Mouse (Mus musculus): Measurements from ENCODE around the gene Tnfsf9. TPM values are rescaled to one million over a fixed set of nuclear protein-coding genes. Genes with fewer than 3 reads are reported as not detected.

Tnfsf9 gene
- polyA plus RNA-seq, 1 experiment, result 7.0 TPM

- H3K36me3 ChIP-seq (ENCODE audit: control insufficient read depth, insufficient read depth), result no peaks in the 10 kb centered on the region
- H3K79me2 ChIP-seq (ENCODE audit: control insufficient read depth, insufficient read depth), result no peaks in the 10 kb centered on the region
- H3K4me2 ChIP-seq (ENCODE audit: low read depth), result no peak within 1 kb of the TSS
- peaks cover 29% of the 10 kb centered on the region for H3K27me3 ChIP-seq (ENCODE audit: control insufficient read depth, insufficient read depth, insufficient read length)
- no peak within 1 kb of the TSS for H3ac ChIP-seq (ENCODE audit: control insufficient read depth, insufficient read length)
- no peak within 1 kb of the TSS for H3K4me3 ChIP-seq
- TF ChIP-seq TCF3 (IDR thresholded peaks at IDR 0.05; ENCODE audit: insufficient read length, low read depth), result no peak
- no peak for TF ChIP-seq USF1 (IDR thresholded peaks at IDR 0.05; ENCODE audit: low read depth)
- TF ChIP-seq MAX (IDR thresholded peaks at IDR 0.05; ENCODE audit: low read depth), result no peak
- no peak for TF ChIP-seq TCF12 (IDR thresholded peaks at IDR 0.05; ENCODE audit: insufficient read depth, poor library complexity, severe bottlenecking)
- TF ChIP-seq E2F4 (IDR thresholded peaks at IDR 0.05; ENCODE audit: insufficient read depth), result no peak
- TF ChIP-seq CEBPB (IDR thresholded peaks at IDR 0.05; ENCODE audit: insufficient read depth, poor library complexity, severe bottlenecking), result no peak
- no peak for TF ChIP-seq POLR2AphosphoS2 (IDR thresholded peaks at IDR 0.05; ENCODE audit: insufficient read length, low read depth)
- TF ChIP-seq POLR2A (IDR thresholded peaks at IDR 0.05; ENCODE audit: insufficient read length, low read depth), result no peak
- no peak for TF ChIP-seq REST (IDR thresholded peaks at IDR 0.05; ENCODE audit: insufficient read depth, insufficient read length)
- TF ChIP-seq SRF (IDR thresholded peaks at IDR 0.05; ENCODE audit: control insufficient read depth, insufficient read length, low read depth), result no peak
- no peak for TF ChIP-seq MYOD1 (IDR thresholded peaks at IDR 0.05; ENCODE audit: control insufficient read depth in 1 of 3, insufficient read length in 2 of 3, low read depth in 2 of 3)
Measured at GRCm38 (mm10) chr17:57148994-57149803, 44.1 kb downstream of the Tnfsf9 start, which contains the start of gene Cd70. Cd70 (minus strand) TSS chr17:57149777.

DNA sequence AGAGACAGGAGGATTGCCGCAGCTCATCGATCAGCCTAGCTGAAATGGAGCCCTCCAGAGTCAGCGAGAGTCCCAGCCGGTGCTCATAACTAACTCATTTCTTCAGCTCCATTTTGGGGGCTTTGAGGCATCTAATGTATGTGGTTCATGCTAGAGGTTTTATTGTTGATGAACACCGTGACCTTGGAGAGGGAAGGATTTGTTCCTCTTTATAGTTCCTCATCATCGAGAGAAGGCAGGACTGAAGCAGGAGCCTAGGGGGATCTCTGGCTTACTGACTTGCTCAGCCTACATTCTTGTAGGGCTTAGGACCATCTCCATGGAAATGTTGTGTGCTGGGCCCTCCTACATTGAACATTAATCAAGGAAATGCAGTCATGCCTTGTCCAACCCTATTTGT, 47.9 kb downstream of the Tnfsf9 start:
- Histone ChIP-seq H3K27me3 (ENCODE audit: control insufficient read depth, insufficient read depth, insufficient read length) (peaks cover 27% of the 10 kb centered on the region), H3K79me2 (ENCODE audit: control insufficient read depth, insufficient read depth) (no peaks in the 10 kb centered on the region), H3ac (ENCODE audit: control insufficient read depth, insufficient read length) (no peak overlapping the region), H3K4me2 (ENCODE audit: low read depth) (no peak overlapping the region), H3K4me3 (no peak overlapping the region), H3K36me3 (ENCODE audit: control insufficient read depth, insufficient read depth) (no peaks in the 10 kb centered on the region)
- TF ChIP-seq POLR2A (IDR thresholded peaks at IDR 0.05; ENCODE audit: insufficient read length, low read depth) (no peak), USF1 (IDR thresholded peaks at IDR 0.05; ENCODE audit: low read depth) (no peak), REST (IDR thresholded peaks at IDR 0.05; ENCODE audit: insufficient read depth, insufficient read length) (no peak), POLR2AphosphoS2 (IDR thresholded peaks at IDR 0.05; ENCODE audit: insufficient read length, low read depth) (no peak), MAX (IDR thresholded peaks at IDR 0.05; ENCODE audit: low read depth) (no peak), MYOD1 (IDR thresholded peaks at IDR 0.05; ENCODE audit: control insufficient read depth in 1 of 3, insufficient read length in 2 of 3, low read depth in 2 of 3) (no peak), CEBPB (IDR thresholded peaks at IDR 0.05; ENCODE audit: insufficient read depth, poor library complexity, severe bottlenecking) (no peak), SRF (IDR thresholded peaks at IDR 0.05; ENCODE audit: control insufficient read depth, insufficient read length, low read depth) (no peak), TCF3 (IDR thresholded peaks at IDR 0.05; ENCODE audit: insufficient read length, low read depth) (no peak), E2F4 (IDR thresholded peaks at IDR 0.05; ENCODE audit: insufficient read depth) (no peak), TCF12 (IDR thresholded peaks at IDR 0.05; ENCODE audit: insufficient read depth, poor library complexity, severe bottlenecking) (no peak), MYOG (IDR thresholded peaks at IDR 0.05; ENCODE audit: control insufficient read depth in 1 of 3, insufficient read depth in 1 of 3, insufficient read length in 2 of 3, low read depth in 2 of 3) (no peak)

GRCm38 (mm10) chr17:57153787-57154186, 48.7 kb downstream of the Tnfsf9 start:
- TF ChIP-seq E2F4 (IDR thresholded peaks at IDR 0.05; ENCODE audit: insufficient read depth), result no peak
- TF ChIP-seq MAX (IDR thresholded peaks at IDR 0.05; ENCODE audit: low read depth), result no peak
- no peak for TF ChIP-seq MYOG (IDR thresholded peaks at IDR 0.05; ENCODE audit: control insufficient read depth in 1 of 3, insufficient read depth in 1 of 3, insufficient read length in 2 of 3, low read depth in 2 of 3)
- no peak for TF ChIP-seq USF1 (IDR thresholded peaks at IDR 0.05; ENCODE audit: low read depth)
- TF ChIP-seq TCF3 (IDR thresholded peaks at IDR 0.05; ENCODE audit: insufficient read length, low read depth), result no peak
- no peak for TF ChIP-seq CEBPB (IDR thresholded peaks at IDR 0.05; ENCODE audit: insufficient read depth, poor library complexity, severe bottlenecking)
- TF ChIP-seq POLR2AphosphoS2 (IDR thresholded peaks at IDR 0.05; ENCODE audit: insufficient read length, low read depth), result no peak
- Histone ChIP-seq H3K4me2 (ENCODE audit: low read depth) (no peak overlapping the region), H3K4me3 (no peak overlapping the region), H3ac (ENCODE audit: control insufficient read depth, insufficient read length) (no peak overlapping the region), H3K79me2 (ENCODE audit: control insufficient read depth, insufficient read depth) (no peaks in the 10 kb centered on the region), H3K27me3 (ENCODE audit: control insufficient read depth, insufficient read depth, insufficient read length) (peaks cover 20% of the 10 kb centered on the region), H3K36me3 (ENCODE audit: control insufficient read depth, insufficient read depth) (no peaks in the 10 kb centered on the region)

Other genes starting within 250 kb of the Tnfsf9 start
- not detected for gene Acsbg2, start 230.9 kb upstream of the Tnfsf9 start, polyA plus RNA-seq (2012; fragmentation: generic; extraction: Trizol)
- gene 1700061G19Rik, start 229.8 kb upstream of the Tnfsf9 start, polyA plus RNA-seq (2012; fragmentation: generic; extraction: Trizol), result 0.01 TPM
- 28.5 TPM for gene Mllt1, start 169.9 kb upstream of the Tnfsf9 start, polyA plus RNA-seq (2012; fragmentation: generic; extraction: Trizol)
- not detected for gene Acer1, start 123.2 kb upstream of the Tnfsf9 start, polyA plus RNA-seq (2012; fragmentation: generic; extraction: Trizol)
- gene Clpp, start 115.0 kb upstream of the Tnfsf9 start, polyA plus RNA-seq (2012; fragmentation: generic; extraction: Trizol), result 154 TPM
- gene Alkbh7, start 108.0 kb upstream of the Tnfsf9 start, polyA plus RNA-seq (2012; fragmentation: generic; extraction: Trizol), result 61.9 TPM
- gene Pspn, start 105.3 kb upstream of the Tnfsf9 start, polyA plus RNA-seq (2012; fragmentation: generic; extraction: Trizol), result 1.1 TPM
- 61.6 TPM for gene Gtf2f1, start 94.0 kb upstream of the Tnfsf9 start, polyA plus RNA-seq (2012; fragmentation: generic; extraction: Trizol)
- gene Gm17949, start 93.9 kb upstream of the Tnfsf9 start, polyA plus RNA-seq (2012; fragmentation: generic; extraction: Trizol), result 0.04 TPM
- 42.5 TPM for gene Khsrp, start 73.8 kb upstream of the Tnfsf9 start, polyA plus RNA-seq (2012; fragmentation: generic; extraction: Trizol)
- gene Slc25a41, start 63.7 kb upstream of the Tnfsf9 start, polyA plus RNA-seq (2012; fragmentation: generic; extraction: Trizol), result not detected
- not detected for gene Crb3, start 46.2 kb upstream of the Tnfsf9 start, polyA plus RNA-seq (2012; fragmentation: generic; extraction: Trizol)
- gene Slc25a23, start 45.5 kb upstream of the Tnfsf9 start, polyA plus RNA-seq (2012; fragmentation: generic; extraction: Trizol), result 2.2 TPM
- gene Dennd1c, start 26.8 kb upstream of the Tnfsf9 start, polyA plus RNA-seq (2012; fragmentation: generic; extraction: Trizol), result 0.04 TPM
- 0.14 TPM for gene Tubb4a, start 17.5 kb upstream of the Tnfsf9 start, polyA plus RNA-seq (2012; fragmentation: generic; extraction: Trizol)
- not detected for gene Cd70, start 44.5 kb downstream of the Tnfsf9 start, polyA plus RNA-seq (2012; fragmentation: generic; extraction: Trizol)
- gene Tnfsf14, start 88.9 kb downstream of the Tnfsf9 start, polyA plus RNA-seq (2012; fragmentation: generic; extraction: Trizol), result not detected
- 0.12 TPM for gene C3, start 122.8 kb downstream of the Tnfsf9 start, polyA plus RNA-seq (2012; fragmentation: generic; extraction: Trizol)
- gene Gpr108, start 143.1 kb downstream of the Tnfsf9 start, polyA plus RNA-seq (2012; fragmentation: generic; extraction: Trizol), result 53.9 TPM
- gene Trip10, start 144.1 kb downstream of the Tnfsf9 start, polyA plus RNA-seq (2012; fragmentation: generic; extraction: Trizol), result 39.2 TPM
- not detected for gene Vav1, start 173.8 kb downstream of the Tnfsf9 start, polyA plus RNA-seq (2012; fragmentation: generic; extraction: Trizol)